Mouse (Mus musculus) testis, adult 2 months (tissue): ENCODE data around the gene Reln.

Experiments
- CTCF ChIP-seq: fragments of 200-500 bp; IDR thresholded peaks from 2 replicates; pipeline ENCODE4 v1.5.1; 2012; ENCODE audit warnings: low read depth, mild to moderate bottlenecking, inconsistent platforms, low read length, moderate library complexity; ENCODE audit not compliant: control insufficient read depth, insufficient read depth, insufficient replicate concordance
- POLR2A ChIP-seq: fragments of 200-500 bp; IDR thresholded peaks from 2 replicates; pipeline ENCODE4 v1.6.1; 2012; ENCODE audit warnings: low read depth, mild to moderate bottlenecking, inconsistent platforms, low read length, moderate library complexity; ENCODE audit not compliant: control insufficient read depth

DNA sequence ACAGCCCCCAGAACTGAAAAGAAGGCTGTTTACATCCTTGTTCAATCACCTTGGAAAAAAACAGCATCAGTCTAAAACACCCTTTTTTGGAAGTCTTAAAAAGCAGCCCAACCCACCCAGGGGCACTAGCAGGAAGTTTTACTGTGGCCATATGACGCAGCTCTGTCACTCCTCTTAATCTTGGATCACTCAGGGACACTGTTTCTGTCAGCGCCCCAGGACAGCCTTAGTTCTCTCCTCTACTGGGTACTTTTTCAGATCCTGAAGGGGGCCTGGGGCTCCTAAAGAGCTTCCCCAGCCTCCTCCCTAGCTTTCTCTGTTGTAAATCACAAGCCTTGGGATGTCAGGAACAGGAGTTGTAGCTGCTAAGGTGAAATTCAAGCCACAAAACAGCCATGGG, 183.6 kb downstream of the Reln start:
- TF ChIP-seq CTCF (no peak), POLR2A (no peak)
